ENCODE assay signal across 30 mouse cellular contexts in the genomic region with DNA sequence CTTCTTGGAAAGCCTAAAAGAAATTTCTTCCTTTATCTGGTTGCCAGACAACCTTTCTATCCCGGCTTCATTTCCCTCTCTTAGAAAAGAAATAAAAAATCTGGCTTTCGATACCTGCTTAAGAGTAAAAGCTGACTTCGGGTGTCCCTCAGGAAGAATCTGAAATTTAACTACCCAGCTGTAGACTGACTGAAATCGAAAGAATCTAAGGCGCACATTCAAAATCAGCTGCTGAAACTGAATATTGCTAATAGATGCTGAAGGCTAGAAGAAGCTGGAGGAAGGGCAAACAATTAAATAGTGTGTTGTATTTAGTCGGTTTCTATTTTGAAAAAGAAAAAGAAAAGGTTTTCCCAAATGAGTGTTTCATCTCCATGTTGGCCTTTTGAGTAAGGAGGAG.
"Had no signal": no experiment of that assay in that cellular context is flagged by ENCODE, and none has a peak within 500 bp of the region (broad histone marks: within the 10 kb centered on the region; RNA-seq: fewer than 3 reads in every experiment).

No protein-coding gene starts in this region.

- H3K9me3 ChIP-seq: limb, embryonic 12.5 days; limb, embryonic 13.5 days; limb, embryonic 15.5 days; liver, embryonic 12.5 days; liver, embryonic 13.5 days; liver, embryonic 15.5 days; lung, embryonic 15.5 days; midbrain, embryonic 10.5 days; midbrain, embryonic 12.5 days; midbrain, embryonic 15.5 days; neural tube, embryonic 12.5 days had no signal

- H3K27me3 ChIP-seq: limb, embryonic 12.5 days; limb, embryonic 13.5 days; limb, embryonic 15.5 days; liver, embryonic 12.5 days; liver, embryonic 13.5 days; liver, embryonic 15.5 days; lung, embryonic 15.5 days; megakaryocyte, embryonic 14.5 days; midbrain, embryonic 12.5 days; midbrain, embryonic 15.5 days; neural tube, embryonic 12.5 days had no signal

- H3K27ac ChIP-seq: left cerebral cortex, adult 2 months; limb, embryonic 12.5 days; limb, embryonic 13.5 days; limb, embryonic 15.5 days; liver, embryonic 12.5 days; liver, embryonic 13.5 days; liver, embryonic 14.5 days; liver, embryonic 15.5 days; lung, embryonic 15.5 days; macrophage; midbrain, embryonic 10.5 days; midbrain, embryonic 12.5 days; midbrain, embryonic 15.5 days; neural tube, embryonic 12.5 days had no signal

- H3K36me3 ChIP-seq: limb, embryonic 12.5 days; limb, embryonic 13.5 days; limb, embryonic 15.5 days; liver, embryonic 12.5 days; liver, embryonic 13.5 days; liver, embryonic 15.5 days; lung, embryonic 15.5 days; midbrain, embryonic 10.5 days; midbrain, embryonic 12.5 days; midbrain, embryonic 15.5 days; neural tube, embryonic 12.5 days had no signal

- ATAC-seq: liver, embryonic 12.5 days; liver, postnatal 0 days; lung, postnatal 0 days; midbrain, embryonic 15.5 days; midbrain, embryonic 16.5 days had no signal

- H3K4me1 ChIP-seq: limb, embryonic 12.5 days; liver, embryonic 12.5 days; liver, embryonic 13.5 days; liver, embryonic 15.5 days; lung, embryonic 15.5 days; megakaryocyte, embryonic 14.5 days; midbrain, embryonic 10.5 days; midbrain, embryonic 12.5 days; midbrain, embryonic 15.5 days; neural tube, embryonic 12.5 days had no signal

- H3K9ac ChIP-seq: limb, embryonic 12.5 days; limb, embryonic 13.5 days; limb, embryonic 15.5 days; liver, embryonic 12.5 days; liver, embryonic 13.5 days; liver, embryonic 14.5 days; liver, embryonic 15.5 days; liver, postnatal 0 days; lung, embryonic 14.5 days; lung, embryonic 15.5 days; midbrain, embryonic 12.5 days; midbrain, embryonic 15.5 days; neural tube, embryonic 12.5 days had no signal

- H3K4me3 ChIP-seq: left cerebral cortex, adult 2 months; limb, embryonic 12.5 days; limb, embryonic 13.5 days; limb, embryonic 15.5 days; liver, embryonic 12.5 days; liver, embryonic 13.5 days; liver, embryonic 15.5 days; lung, embryonic 15.5 days; megakaryocyte, embryonic 14.5 days; midbrain, embryonic 10.5 days; midbrain, embryonic 12.5 days; midbrain, embryonic 15.5 days; myocyte; neural tube, embryonic 12.5 days had no signal

- DNase-seq: left cerebral cortex, postnatal 4 days; liver; liver, embryonic 13.5 days; liver, postnatal 0 days; lung, adult 18-20 months; lung, adult 2 months; lung, embryonic 14.5 days; lung, postnatal 10 days; lung, postnatal 14 days; lung, postnatal 36 days; lung, postnatal 4 days; midbrain, embryonic 14.5 days had no signal

- H3K4me2 ChIP-seq: limb, embryonic 12.5 days; limb, embryonic 13.5 days; limb, embryonic 15.5 days; liver, embryonic 11.5 days; liver, embryonic 12.5 days; liver, embryonic 13.5 days; liver, embryonic 15.5 days; lung, embryonic 14.5 days; lung, embryonic 15.5 days; midbrain, embryonic 12.5 days; midbrain, embryonic 15.5 days; neural tube, embryonic 12.5 days had no signal
